Mouse (Mus musculus) liver, embryonic 15.5 days (tissue): ENCODE measurements around the gene Zfp57. TPM values are rescaled to one million over a fixed set of nuclear protein-coding genes. Genes with fewer than 3 reads are reported as not detected.

Source experiments
- ATAC-seq: fragments of 200-750 bp; cut with Nextera tagmentation; 2 replicates; pipeline ENCODE4 v1.8.0; 2017; ENCODE audit warnings: moderate number of reproducible peaks, mild to moderate bottlenecking, moderate library complexity; ENCODE audit not compliant: insufficient read depth
- H3K27ac ChIP-seq: fragments of 300-500 bp; sonication (generic); replicated peaks from 2 replicates; pipeline ENCODE4 v1.5.1; 2015; ENCODE audit warnings: mild to moderate bottlenecking, inconsistent platforms
- H3K27me3 ChIP-seq: fragments of 300-500 bp; sonication (generic); 2 replicates; pipeline ENCODE4 v1.6.1; 2015; ENCODE audit warnings: mild to moderate bottlenecking, inconsistent platforms
- H3K36me3 ChIP-seq: fragments of 300-500 bp; sonication (generic); replicated peaks from 2 replicates; pipeline ENCODE4 v1.6.1; 2015; ENCODE audit warnings: moderate library complexity, mild to moderate bottlenecking, inconsistent platforms
- H3K4me1 ChIP-seq: fragments of 300-500 bp; sonication (generic); replicated peaks from 2 replicates; pipeline ENCODE4 v1.6.1; 2015; ENCODE audit warnings: inconsistent platforms
- H3K4me2 ChIP-seq: fragments of 300-500 bp; sonication (generic); 2 replicates; pipeline ENCODE4 v1.6.1; 2015; ENCODE audit warnings: moderate library complexity, mild to moderate bottlenecking, inconsistent platforms
- H3K4me3 ChIP-seq: fragments of 300-500 bp; sonication (generic); replicated peaks from 2 replicates; pipeline ENCODE4 v1.5.1; 2015; ENCODE audit warnings: mild to moderate bottlenecking, inconsistent platforms
- H3K9ac ChIP-seq: fragments of 300-500 bp; sonication (generic); 2 replicates; pipeline ENCODE4 v1.6.1; 2015; ENCODE audit warnings: moderate library complexity, mild to moderate bottlenecking, inconsistent platforms
- H3K9me3 ChIP-seq: fragments of 300-500 bp; sonication (generic); replicated peaks from 2 replicates; pipeline ENCODE4 v1.6.1; 2016; ENCODE audit warnings: inconsistent platforms
- WGBS: fragments of 180-500 bp; shearing (Covaris S2); methylation state at CpG from one replicate; pipeline ENCODE4 v1.1.7; 2015; ENCODE audit warnings: mixed read lengths; ENCODE audit not compliant: insufficient replicate concordance; 5-methylcytosine and 5-hydroxymethylcytosine counted together
- polyA plus RNA-seq: library from polyadenylated mRNA; unstranded; fragments of >200 nt; fragmentation: Nextera tagmentation; extraction: Ambion mirVana; gene quantifications from 2 replicates; pipeline ENCODE4 v1.2.1, GENCODE M21; 2015

The Zfp57 gene
- polyA plus RNA-seq, 1 experiment from 2014 or later: 3.2 TPM

DNA sequence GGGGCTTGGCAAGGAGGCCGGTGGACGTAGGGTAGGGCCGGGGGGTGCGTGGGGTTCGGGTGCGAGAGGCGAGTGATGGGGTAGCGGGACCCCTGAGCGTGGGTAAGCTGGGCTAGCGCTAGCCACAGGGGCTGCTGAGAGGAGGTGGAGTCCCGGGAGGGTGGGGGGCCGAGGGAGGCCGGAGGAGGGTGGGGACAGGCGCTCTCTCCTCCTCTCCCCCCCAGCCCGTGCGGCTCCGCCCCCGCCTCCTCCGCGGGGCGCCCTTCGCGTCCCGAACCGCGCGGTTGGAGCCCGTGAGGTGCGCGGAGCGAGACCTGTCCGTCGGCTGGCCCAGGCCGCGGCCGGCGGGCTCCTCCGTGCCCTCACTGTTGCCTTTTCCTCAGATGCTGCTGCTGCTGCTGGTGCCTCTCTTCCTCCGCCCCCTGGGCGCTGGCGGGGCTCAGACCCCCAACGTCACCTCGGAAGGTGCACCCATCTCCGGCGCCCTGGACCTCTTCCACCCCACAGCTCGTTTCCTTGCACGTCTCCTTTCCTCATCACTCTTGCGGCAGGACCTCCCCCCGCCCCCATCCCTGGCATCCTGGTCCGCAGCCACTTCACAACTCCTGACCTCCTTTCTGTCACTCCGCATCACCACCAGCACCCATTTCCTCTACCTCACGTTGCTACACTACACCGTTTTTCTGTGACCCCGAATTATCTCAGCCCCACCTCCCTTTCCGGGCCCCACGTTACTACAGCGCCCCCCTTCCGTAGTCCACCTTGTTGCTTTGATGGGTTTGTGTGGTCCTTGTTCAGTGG, 45.5 kb downstream of the Zfp57 start:
- H3K9me3 ChIP-seq: no peaks in the 10 kb centered on the region
- 1% methylated on average over 55 of the region's 58 CpGs for WGBS
- H3K27me3 ChIP-seq: peaks cover 82% of the 10 kb centered on the region
- peak overlapping the region; percentile 58 for H3K4me3 ChIP-seq
- ATAC-seq: peak; percentile 59
- no peak overlapping the region for H3K27ac ChIP-seq
- peak overlapping the region; percentile 71 for H3K4me2 ChIP-seq
- peak overlapping the region; percentile 45 for H3K9ac ChIP-seq
- H3K36me3 ChIP-seq: no peaks in the 10 kb centered on the region
- H3K4me1 ChIP-seq: peaks cover 24% of the 10 kb centered on the region

DNA sequence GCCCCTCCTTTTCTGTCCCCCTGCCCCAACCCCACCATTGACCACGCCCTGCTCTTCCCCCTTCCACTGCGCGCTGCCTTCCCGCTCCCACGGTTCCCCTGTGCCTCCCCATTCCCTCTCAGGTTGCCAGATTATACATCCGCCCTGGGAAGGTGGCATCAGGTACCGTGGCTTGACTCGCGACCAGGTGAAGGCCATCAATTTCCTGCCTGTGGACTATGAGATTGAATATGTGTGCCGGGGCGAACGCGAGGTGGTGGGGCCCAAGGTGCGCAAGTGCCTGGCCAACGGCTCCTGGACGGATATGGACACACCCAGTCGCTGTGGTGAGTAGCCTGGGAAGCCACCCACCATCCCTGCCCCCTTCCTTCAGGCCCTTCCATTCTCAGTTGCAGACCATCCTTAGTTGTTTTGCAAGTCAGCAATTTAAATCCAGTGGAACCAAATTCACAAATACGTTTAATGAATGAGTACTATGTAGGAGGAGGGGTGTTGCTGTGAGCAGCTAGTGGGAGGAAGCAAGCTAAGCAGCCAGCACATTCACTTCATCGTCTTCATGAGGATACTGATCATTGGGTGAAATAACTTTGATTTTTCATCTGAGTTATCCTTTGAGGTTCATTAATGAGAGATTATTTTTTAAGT, 46.5 kb downstream of the Zfp57 start:
- H3K4me2 ChIP-seq: no peak overlapping the region
- no peaks in the 10 kb centered on the region for H3K36me3 ChIP-seq
- H3K9ac ChIP-seq: no peak overlapping the region
- peaks cover 24% of the 10 kb centered on the region for H3K4me1 ChIP-seq
- H3K9me3 ChIP-seq: no peaks in the 10 kb centered on the region
- no peak overlapping the region for H3K27ac ChIP-seq
- 28% methylated on average over 19 of the region's 19 CpGs for WGBS
- peaks cover 91% of the 10 kb centered on the region for H3K27me3 ChIP-seq
- ATAC-seq: no peak
- no peak overlapping the region for H3K4me3 ChIP-seq

DNA sequence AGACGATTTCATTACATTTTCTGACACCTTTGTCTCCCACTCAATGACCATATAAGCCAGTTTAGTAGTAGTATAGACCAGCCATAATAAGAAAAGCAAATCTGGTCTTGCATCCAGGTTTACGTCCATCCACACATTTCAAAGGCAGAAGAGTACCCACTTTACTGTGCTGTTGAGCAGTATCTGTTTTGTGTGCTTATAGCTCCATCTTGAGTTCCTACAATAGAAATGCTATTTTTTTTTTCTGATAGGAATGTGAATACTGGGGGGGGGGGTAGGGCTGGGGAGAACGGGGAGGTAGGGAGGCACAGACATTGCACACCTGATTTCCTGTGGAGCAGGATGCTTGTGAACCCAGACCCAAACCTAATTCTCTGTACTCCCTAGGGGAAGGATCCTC, 47.0 kb downstream of the Zfp57 start:
- 14% methylated on average over 3 of the region's 3 CpGs for WGBS
- H3K27me3 ChIP-seq: peaks cover 96% of the 10 kb centered on the region

DNA sequence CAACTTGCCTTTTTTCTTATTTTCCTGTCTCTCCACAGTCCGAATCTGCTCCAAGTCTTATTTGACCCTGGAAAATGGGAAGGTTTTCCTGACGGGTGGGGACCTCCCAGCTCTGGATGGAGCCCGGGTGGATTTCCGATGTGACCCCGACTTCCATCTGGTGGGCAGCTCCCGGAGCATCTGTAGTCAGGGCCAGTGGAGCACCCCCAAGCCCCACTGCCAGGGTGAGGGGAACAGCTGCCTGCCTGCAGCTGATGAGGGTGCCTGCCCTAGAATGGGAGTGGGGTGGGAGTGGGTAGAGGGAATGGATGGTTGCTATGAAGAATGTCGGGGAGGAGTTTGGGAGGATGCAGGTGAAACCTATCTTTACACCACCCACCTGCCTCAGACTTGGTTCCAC, 47.4 kb downstream of the Zfp57 start:
- H3K27ac ChIP-seq: no peak overlapping the region
- H3K4me3 ChIP-seq: no peak overlapping the region
- H3K36me3 ChIP-seq: no peaks in the 10 kb centered on the region
- 51% methylated on average over 7 of the region's 7 CpGs for WGBS
- H3K9me3 ChIP-seq: no peaks in the 10 kb centered on the region
- peaks cover 95% of the 10 kb centered on the region for H3K27me3 ChIP-seq
- no peak for ATAC-seq
- no peak overlapping the region for H3K9ac ChIP-seq
- peaks cover 24% of the 10 kb centered on the region for H3K4me1 ChIP-seq
- H3K4me2 ChIP-seq: no peak overlapping the region

More for the DNA sequence above, 47.0 kb downstream of the Zfp57 start:
- H3K36me3 ChIP-seq: no peaks in the 10 kb centered on the region
- H3K4me2 ChIP-seq: no peak overlapping the region
- no peak overlapping the region for H3K9ac ChIP-seq
- H3K27ac ChIP-seq: no peak overlapping the region
- no peak overlapping the region for H3K4me3 ChIP-seq
- H3K9me3 ChIP-seq: no peaks in the 10 kb centered on the region
- ATAC-seq: no peak
- H3K4me1 ChIP-seq: peaks cover 24% of the 10 kb centered on the region

DNA sequence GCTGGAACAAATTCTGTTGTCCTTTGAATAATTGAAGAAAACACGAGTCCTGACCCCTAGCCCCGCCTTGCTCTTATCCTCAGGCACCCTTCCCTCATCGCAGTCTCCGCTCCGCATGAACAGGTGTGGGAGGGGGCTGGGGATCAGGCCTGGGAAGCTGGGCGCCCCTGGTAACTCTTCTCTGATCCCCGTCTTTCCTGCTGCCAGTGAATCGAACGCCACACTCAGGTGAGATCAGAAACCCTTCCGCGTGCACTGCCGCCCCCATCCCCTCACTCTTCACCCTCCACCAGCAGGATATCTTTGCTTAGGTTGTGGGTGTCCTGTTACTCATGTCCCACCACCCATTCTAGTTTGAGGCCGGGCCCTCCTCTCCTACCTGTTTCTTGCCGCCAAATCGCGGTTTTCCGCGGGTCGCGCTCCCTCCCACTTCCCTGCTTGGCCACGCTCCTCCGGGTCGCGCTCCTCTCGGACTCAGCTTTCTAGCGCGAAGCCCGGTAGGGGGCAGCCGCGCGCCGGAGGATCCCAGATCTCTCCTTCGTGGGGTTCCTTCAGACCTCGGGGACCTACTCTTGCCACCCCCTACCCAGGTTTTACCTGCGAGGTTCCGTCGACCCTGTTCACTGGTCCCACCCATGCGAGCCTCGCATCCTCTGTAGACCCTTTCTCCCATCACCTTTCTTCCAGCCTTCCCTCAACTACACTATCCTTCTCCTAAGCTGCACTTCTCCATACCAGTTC, 48.8 kb downstream of the Zfp57 start:
- Histone ChIP-seq H3K4me3 (peak overlapping the region; percentile 28), H3K27me3 (peaks cover 82% of the 10 kb centered on the region), H3K9ac (no peak overlapping the region), H3K36me3 (no peaks in the 10 kb centered on the region), H3K4me2 (peak overlapping the region; percentile 50), H3K9me3 (no peaks in the 10 kb centered on the region), H3K4me1 (peaks cover 24% of the 10 kb centered on the region), H3K27ac (no peak overlapping the region)
- 6% methylated on average over 39 of the region's 39 CpGs for WGBS
- ATAC-seq: no peak

DNA sequence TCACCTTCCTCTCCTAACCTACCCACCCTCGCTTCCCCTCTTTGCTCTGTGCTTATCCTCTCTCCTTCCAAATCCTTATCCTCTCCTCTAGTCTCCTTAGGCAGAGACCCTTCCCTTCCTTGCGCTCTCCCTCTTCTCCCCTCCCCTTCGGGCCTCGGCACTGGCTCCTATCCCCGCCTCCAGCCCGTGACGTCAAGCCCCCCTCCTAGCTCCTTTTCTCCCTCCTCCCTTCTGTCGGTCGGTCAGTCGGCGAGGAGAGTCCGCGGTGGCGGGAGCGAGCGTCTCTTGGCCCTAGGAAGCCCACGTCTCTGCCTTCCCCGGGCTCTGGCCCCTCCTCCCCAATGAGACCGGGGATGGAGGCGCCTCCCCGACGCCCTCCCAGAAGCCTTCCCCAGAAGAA, 49.4 kb downstream of the Zfp57 start:
- Histone ChIP-seq H3K27ac (no peak overlapping the region), H3K9ac (no peak overlapping the region), H3K9me3 (no peaks in the 10 kb centered on the region), H3K27me3 (peaks cover 76% of the 10 kb centered on the region), H3K4me3 (peak overlapping the region; percentile 28), H3K36me3 (no peaks in the 10 kb centered on the region), H3K4me2 (peak overlapping the region; percentile 50), H3K4me1 (peaks cover 24% of the 10 kb centered on the region)
- WGBS: 4% methylated on average over 22 of the region's 22 CpGs
- no peak for ATAC-seq

DNA sequence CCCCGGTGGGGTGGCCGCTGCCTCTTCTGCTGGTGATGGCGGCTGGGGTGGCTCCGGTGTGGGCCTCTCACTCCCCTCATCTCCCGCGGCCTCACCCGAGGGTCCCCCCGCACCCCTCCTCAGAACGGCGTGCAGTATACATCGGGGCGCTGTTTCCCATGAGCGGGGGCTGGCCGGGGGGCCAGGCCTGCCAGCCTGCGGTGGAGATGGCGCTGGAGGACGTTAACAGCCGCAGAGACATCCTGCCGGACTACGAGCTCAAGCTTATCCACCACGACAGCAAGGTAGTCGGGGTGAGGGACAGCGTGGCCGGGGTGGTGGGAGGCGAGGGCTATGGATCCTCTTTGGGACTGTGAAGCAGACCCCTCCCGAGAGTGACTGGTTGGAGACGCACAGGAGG, 49.9 kb downstream of the Zfp57 start:
- H3K36me3 ChIP-seq: no peaks in the 10 kb centered on the region
- H3K9ac ChIP-seq: no peak overlapping the region
- 10% methylated on average over 27 of the region's 27 CpGs for WGBS
- no peak for ATAC-seq
- H3K4me2 ChIP-seq: peak overlapping the region; percentile 50
- H3K4me3 ChIP-seq: peak overlapping the region; percentile 28
- no peak overlapping the region for H3K27ac ChIP-seq
- peaks cover 24% of the 10 kb centered on the region for H3K4me1 ChIP-seq
- no peaks in the 10 kb centered on the region for H3K9me3 ChIP-seq
- H3K27me3 ChIP-seq: peaks cover 71% of the 10 kb centered on the region

DNA sequence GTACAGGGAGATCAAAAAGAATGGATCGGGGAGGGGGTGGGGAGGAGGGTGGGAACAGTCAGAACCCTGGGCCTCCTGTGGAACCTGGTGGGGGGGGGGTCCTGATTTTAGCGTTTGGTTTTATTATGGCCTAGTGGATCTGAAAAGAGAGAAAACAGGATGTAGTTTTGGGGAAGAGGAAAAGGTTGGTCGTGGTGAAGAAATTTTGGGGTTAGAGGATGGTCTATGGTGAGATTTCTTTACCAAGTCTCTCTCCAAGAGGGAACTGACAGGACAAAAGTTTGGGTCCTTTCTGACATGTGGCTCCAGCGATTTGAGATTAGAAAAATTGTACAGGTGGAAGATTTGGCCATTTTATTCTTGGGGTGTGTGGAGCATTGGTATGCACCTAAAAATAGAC, 50.8 kb downstream of the Zfp57 start:
- H3K27ac ChIP-seq: no peak overlapping the region
- 28% methylated on average over 4 of the region's 4 CpGs for WGBS
- no peak overlapping the region for H3K9ac ChIP-seq
- peaks cover 62% of the 10 kb centered on the region for H3K27me3 ChIP-seq
- H3K4me1 ChIP-seq: peaks cover 17% of the 10 kb centered on the region
- no peak overlapping the region for H3K4me3 ChIP-seq
- H3K4me2 ChIP-seq: no peak overlapping the region
- no peak for ATAC-seq
- H3K36me3 ChIP-seq: no peaks in the 10 kb centered on the region
- H3K9me3 ChIP-seq: no peaks in the 10 kb centered on the region

DNA sequence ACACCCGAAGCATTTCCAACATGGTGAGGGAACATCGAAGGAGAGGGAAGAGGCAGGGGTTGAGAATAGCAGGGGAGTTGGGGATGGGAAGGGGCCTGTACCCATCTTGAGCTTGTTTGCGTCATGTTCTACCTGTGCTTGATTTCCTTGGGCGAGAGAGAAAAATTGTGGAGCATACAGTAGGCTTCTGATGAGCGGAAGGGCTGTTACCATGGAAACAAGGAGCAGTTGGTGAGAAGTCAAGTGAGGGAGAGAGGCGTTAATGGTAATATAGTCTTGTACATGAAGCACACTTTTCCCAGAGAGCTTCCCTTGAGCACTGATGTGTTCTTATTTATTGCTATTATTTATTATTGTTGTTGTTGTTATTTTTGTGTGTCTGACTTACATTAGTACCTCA, 56.0 kb downstream of the Zfp57 start:
- Histone ChIP-seq H3K9me3 (no peaks in the 10 kb centered on the region), H3K27ac (no peak overlapping the region), H3K4me1 (no peaks in the 10 kb centered on the region), H3K4me2 (no peak overlapping the region), H3K27me3 (peaks cover 10% of the 10 kb centered on the region), H3K9ac (no peak overlapping the region), H3K4me3 (no peak overlapping the region), H3K36me3 (no peaks in the 10 kb centered on the region)
- ATAC-seq: no peak
- WGBS: 66% methylated on average over 6 of the region's 6 CpGs
